Mouse (Mus musculus): ENCODE results near the gene B3galt2.
A peak's percentile ranks its signal among the peaks of the same experiment; 100 is the strongest.

DNA sequence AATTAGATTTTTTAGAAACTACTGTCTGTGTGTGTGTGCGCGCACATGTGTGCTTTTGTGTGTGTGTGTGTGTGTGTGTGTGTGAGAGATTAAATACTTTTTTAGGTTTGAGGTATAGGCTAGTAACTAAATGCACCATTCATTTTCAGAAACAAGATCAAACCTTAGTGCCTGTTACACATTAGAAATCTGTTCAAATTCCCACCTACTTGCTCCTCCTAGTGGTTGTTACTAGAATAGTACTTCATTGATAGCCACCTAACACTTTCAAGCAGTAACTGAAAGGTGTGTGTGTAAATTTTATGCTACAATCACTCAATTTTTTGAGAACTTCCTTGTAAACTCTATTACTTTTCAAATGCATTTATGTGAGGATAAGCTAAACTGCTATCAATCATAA lies 3.8 kb downstream of the B3galt2 start:
- TF ChIP-seq CTCF (IDR thresholded peaks at IDR 0.05; ENCODE audit: borderline replicate concordance, extremely low read depth, insufficient read depth, insufficient read length) (peak; percentile 3; the same call in 1 of the 2 replicates), POLR2A (IDR thresholded peaks at IDR 0.05; ENCODE audit: borderline replicate concordance, extremely low read depth, insufficient read depth, insufficient read length, poor library complexity, severe bottlenecking) (no peak)
